Mouse (Mus musculus) spleen, adult 2 months (tissue): ENCODE results near the gene Fam184a.

Source experiments
- CTCF ChIP-seq: fragments of 200-500 bp; IDR thresholded peaks from 2 replicates; pipeline ENCODE4 v1.5.1; 2011; ENCODE audit warnings: mild to moderate bottlenecking, inconsistent platforms; ENCODE audit not compliant: insufficient read depth, insufficient read length, insufficient replicate concordance; ENCODE audit errors: extremely low read depth
- POLR2A ChIP-seq: fragments of 200-500 bp; IDR thresholded peaks from 2 replicates; pipeline ENCODE4 v1.6.1; 2011; ENCODE audit warnings: low read depth, low read length, inconsistent platforms

DNA sequence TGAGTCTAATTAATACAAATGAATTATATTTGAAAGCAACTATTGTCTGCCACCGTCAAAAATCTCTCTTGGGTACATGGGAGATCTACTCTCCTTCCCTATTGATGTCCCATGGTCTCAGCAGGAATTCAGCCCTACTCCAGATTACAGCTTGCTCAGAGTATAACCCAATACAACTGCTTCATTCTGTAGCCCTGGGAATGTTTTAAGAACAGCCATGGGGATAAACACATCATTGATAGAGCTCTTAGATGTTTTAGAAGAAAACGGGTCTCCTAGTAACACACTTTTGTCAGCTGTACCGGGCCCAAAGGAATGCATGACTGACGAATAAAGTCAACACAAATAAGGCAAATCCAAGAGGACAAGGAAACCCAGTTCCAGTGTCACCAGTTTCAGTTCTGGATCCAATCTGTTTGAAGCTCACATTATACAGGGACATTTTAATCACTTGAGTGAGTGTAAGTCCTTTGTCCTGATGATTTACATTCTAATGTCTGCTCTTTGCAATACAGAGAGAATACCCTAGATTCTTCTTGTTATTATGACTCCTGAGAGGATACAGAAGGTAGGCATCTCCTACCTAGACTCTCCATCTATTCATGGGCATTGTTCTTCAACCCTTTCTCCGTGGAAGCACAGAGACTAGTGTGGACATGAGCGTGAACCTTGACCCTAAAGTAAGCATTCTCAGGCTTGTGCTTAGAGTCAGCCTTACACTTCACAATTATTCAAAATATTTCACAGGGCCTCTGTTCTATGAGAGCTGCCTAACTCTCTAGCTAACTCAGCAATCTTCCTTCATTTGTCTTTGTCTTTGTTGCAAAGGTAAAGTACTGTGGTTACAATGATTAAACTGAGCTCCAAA lies 71.0 kb downstream of the Fam184a start:
- TF ChIP-seq CTCF: no peak
- TF ChIP-seq POLR2A: no peak
